Mouse (Mus musculus): ENCODE data around the gene Il13ra1. TPM values are rescaled to one million over a fixed set of nuclear protein-coding genes. Genes with fewer than 3 reads are reported as not detected.

The Il13ra1 gene
- 26.9 and 28.1 TPM in 2 replicates for polyA plus RNA-seq (2015; fragmentation: Nextera tagmentation; extraction: Ambion mirVana)

GRCm38 (mm10) chrX:36111622-36112421 is at the start of gene Il13ra1:
Il13ra1 (plus strand) TSS chrX:36112110.
- Histone ChIP-seq H3K27me3 (replicated peaks; ENCODE audit: control insufficient read depth, insufficient read depth, low read length) (no peaks in the 10 kb centered on the region), H3K9ac (ENCODE audit: low read depth, low read length) (peak within 1 kb of the TSS; percentile 57), H3K4me1 (replicated peaks; ENCODE audit: control insufficient read depth, insufficient read depth, low read length) (0 out of 2 replicates have a peak, but pooled peaks cover 4% of the 10 kb centered on the region), H3K9me3 (ENCODE audit: control insufficient read depth) (no peaks in the 10 kb centered on the region), H3K4me3 (ENCODE audit: low read depth, low read length) (peak within 1 kb of the TSS; percentile 54), H3K27ac (ENCODE audit: low read depth, low read length) (peak within 1 kb of the TSS; percentile 60), H3K36me3 (ENCODE audit: control insufficient read depth, insufficient read depth) (no peaks in the 10 kb centered on the region), H3K4me2 (replicated peaks; ENCODE audit: low read depth) (peak within 1 kb of the TSS; percentile 73)
- no peak; the same call in 1 of the 2 replicates for TF ChIP-seq CTCF (IDR thresholded peaks at IDR 0.05; ENCODE audit: low read depth)
- peak; percentile 88 for ATAC-seq
- 22% methylated on average over 41 of the region's 51 CpGs for WGBS

- Histone ChIP-seq H3K9ac (ENCODE audit: low read depth, low read length) (no peak overlapping the region), H3K27ac (ENCODE audit: low read depth, low read length) (no peak overlapping the region), H3K27me3 (replicated peaks; ENCODE audit: control insufficient read depth, insufficient read depth, low read length) (no peaks in the 10 kb centered on the region), H3K36me3 (ENCODE audit: control insufficient read depth, insufficient read depth) (no peaks in the 10 kb centered on the region), H3K4me2 (replicated peaks; ENCODE audit: low read depth) (no peak overlapping the region), H3K4me3 (ENCODE audit: low read depth, low read length) (no peak overlapping the region), H3K9me3 (ENCODE audit: control insufficient read depth) (no peaks in the 10 kb centered on the region), H3K4me1 (replicated peaks; ENCODE audit: control insufficient read depth, insufficient read depth, low read length) (no peaks in the 10 kb centered on the region)
- no peak for TF ChIP-seq CTCF (IDR thresholded peaks at IDR 0.05; ENCODE audit: low read depth)
- no peak for ATAC-seq
- WGBS, result 89% methylated on average over 2 of the region's 2 CpGs
Observed at GRCm38 (mm10) chrX:36073997-36074396, 37.9 kb upstream of the Il13ra1 start.

DNA sequence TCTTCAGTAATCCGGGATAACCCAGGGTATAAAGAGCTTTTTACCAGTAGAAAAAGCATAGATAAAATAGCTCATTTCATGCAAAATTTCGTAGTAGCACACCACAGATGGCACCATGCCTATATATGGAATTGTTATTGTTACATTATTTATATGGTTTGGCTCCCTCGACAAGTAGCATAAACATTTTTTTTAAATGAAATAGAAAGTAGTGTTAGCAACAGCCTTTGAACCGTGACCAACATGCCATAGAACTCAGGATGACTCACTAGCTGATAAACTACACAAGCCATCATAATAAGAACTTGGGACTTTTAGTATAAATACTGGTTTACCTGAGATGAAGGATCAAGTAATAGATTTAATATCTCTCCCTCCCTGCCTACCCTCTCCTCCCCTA is 34.7 kb upstream of the Il13ra1 start:
- no peak overlapping the region for H3K4me2 ChIP-seq (replicated peaks; ENCODE audit: low read depth)
- TF ChIP-seq CTCF (IDR thresholded peaks at IDR 0.05; ENCODE audit: low read depth), result no peak
- no peaks in the 10 kb centered on the region for H3K27me3 ChIP-seq (replicated peaks; ENCODE audit: control insufficient read depth, insufficient read depth, low read length)
- 41% methylated on average over 4 of the region's 4 CpGs for WGBS
- H3K36me3 ChIP-seq (ENCODE audit: control insufficient read depth, insufficient read depth), result no peaks in the 10 kb centered on the region
- H3K27ac ChIP-seq (ENCODE audit: low read depth, low read length), result 0 out of 2 replicates have a peak overlapping the region, but pooled peaks have one; percentile 28
- no peak overlapping the region for H3K4me3 ChIP-seq (ENCODE audit: low read depth, low read length)
- no peak overlapping the region for H3K9ac ChIP-seq (ENCODE audit: low read depth, low read length)
- no peaks in the 10 kb centered on the region for H3K4me1 ChIP-seq (replicated peaks; ENCODE audit: control insufficient read depth, insufficient read depth, low read length)
- H3K9me3 ChIP-seq (ENCODE audit: control insufficient read depth), result no peaks in the 10 kb centered on the region
- peak; percentile 76 for ATAC-seq

- ATAC-seq, result peak; percentile 49
- H3K4me1 ChIP-seq (replicated peaks; ENCODE audit: control insufficient read depth, insufficient read depth, low read length), result no peaks in the 10 kb centered on the region
- H3K9ac ChIP-seq (ENCODE audit: low read depth, low read length), result no peak overlapping the region
- no peaks in the 10 kb centered on the region for H3K27me3 ChIP-seq (replicated peaks; ENCODE audit: control insufficient read depth, insufficient read depth, low read length)
- H3K36me3 ChIP-seq (ENCODE audit: control insufficient read depth, insufficient read depth), result no peaks in the 10 kb centered on the region
- no peak for TF ChIP-seq CTCF (IDR thresholded peaks at IDR 0.05; ENCODE audit: low read depth)
- 91% methylated on average over 1 of the region's 1 CpGs for WGBS
- no peak overlapping the region for H3K4me2 ChIP-seq (replicated peaks; ENCODE audit: low read depth)
- H3K9me3 ChIP-seq (ENCODE audit: control insufficient read depth), result no peaks in the 10 kb centered on the region
- H3K4me3 ChIP-seq (ENCODE audit: low read depth, low read length), result no peak overlapping the region
- H3K27ac ChIP-seq (ENCODE audit: low read depth, low read length), result no peak overlapping the region
Observed at GRCm38 (mm10) chrX:36082917-36083316, 29.0 kb upstream of the Il13ra1 start.

- H3K4me2 ChIP-seq (replicated peaks; ENCODE audit: low read depth), result no peak overlapping the region
- H3K27me3 ChIP-seq (replicated peaks; ENCODE audit: control insufficient read depth, insufficient read depth, low read length), result no peaks in the 10 kb centered on the region
- no peak for ATAC-seq
- no peaks in the 10 kb centered on the region for H3K4me1 ChIP-seq (replicated peaks; ENCODE audit: control insufficient read depth, insufficient read depth, low read length)
- H3K9me3 ChIP-seq (ENCODE audit: control insufficient read depth), result no peaks in the 10 kb centered on the region
- H3K9ac ChIP-seq (ENCODE audit: low read depth, low read length), result no peak overlapping the region
- TF ChIP-seq CTCF (IDR thresholded peaks at IDR 0.05; ENCODE audit: low read depth), result no peak
- H3K36me3 ChIP-seq (ENCODE audit: control insufficient read depth, insufficient read depth), result no peaks in the 10 kb centered on the region
- no peak overlapping the region for H3K27ac ChIP-seq (ENCODE audit: low read depth, low read length)
- 79% methylated on average over 6 of the region's 6 CpGs for WGBS
- H3K4me3 ChIP-seq (ENCODE audit: low read depth, low read length), result no peak overlapping the region
Observed at GRCm38 (mm10) chrX:36088464-36089256, 23.2 kb upstream of the Il13ra1 start.

GRCm38 (mm10) chrX:36100883-36101282 is 11.0 kb upstream of the Il13ra1 start:
- Histone ChIP-seq H3K4me3 (ENCODE audit: low read depth, low read length) (no peak overlapping the region), H3K36me3 (ENCODE audit: control insufficient read depth, insufficient read depth) (no peaks in the 10 kb centered on the region), H3K9ac (ENCODE audit: low read depth, low read length) (no peak overlapping the region), H3K9me3 (ENCODE audit: control insufficient read depth) (no peaks in the 10 kb centered on the region), H3K4me1 (replicated peaks; ENCODE audit: control insufficient read depth, insufficient read depth, low read length) (no peaks in the 10 kb centered on the region), H3K27ac (ENCODE audit: low read depth, low read length) (no peak overlapping the region), H3K27me3 (replicated peaks; ENCODE audit: control insufficient read depth, insufficient read depth, low read length) (no peaks in the 10 kb centered on the region), H3K4me2 (replicated peaks; ENCODE audit: low read depth) (no peak overlapping the region)
- no peak for ATAC-seq
- TF ChIP-seq CTCF (IDR thresholded peaks at IDR 0.05; ENCODE audit: low read depth), result no peak
- 86% methylated on average over 1 of the region's 1 CpGs for WGBS

Data from intestine, postnatal 0 days (tissue).